Mouse (Mus musculus) G1E (cell line): ENCODE results near the gene Rimbp3. TPM values are rescaled to one million over a fixed set of nuclear protein-coding genes. Genes with fewer than 3 reads are reported as not detected.
A peak's percentile ranks its signal among the peaks of the same experiment; 100 is the strongest.

Experiments
- ATAC-seq: 2 replicates; pipeline ENCODE4 v1.8.0; 2016; ENCODE audit warnings: mild to moderate bottlenecking; ENCODE audit not compliant: insufficient number of reproducible peaks, poor library complexity, low FRiP score, severe bottlenecking; ENCODE audit errors: extremely low read depth
- DNase-seq: peaks from one replicate; pipeline ENCODE4 v3.0.0; 2012; ENCODE audit warnings: low spot score
- H3K27me3 ChIP-seq: 2 replicates; pipeline ENCODE4 v1.6.1; 2012; ENCODE audit warnings: mild to moderate bottlenecking, low read length, inconsistent platforms; ENCODE audit not compliant: insufficient read depth
- H3K36me3 ChIP-seq: replicated peaks from 2 replicates; pipeline ENCODE3; 2012; ENCODE audit warnings: mild to moderate bottlenecking, inconsistent platforms
- H3K4me1 ChIP-seq: 2 replicates; pipeline ENCODE4 v1.6.1; 2012; ENCODE audit warnings: low read depth, low read length, inconsistent platforms, mixed read lengths; ENCODE audit not compliant: insufficient read depth
- H3K4me3 ChIP-seq: 2 replicates; pipeline ENCODE4 v1.5.1; 2012; ENCODE audit warnings: low read depth, mild to moderate bottlenecking, inconsistent platforms, low read length, moderate library complexity, mixed read lengths
- H3K9me3 ChIP-seq: replicated peaks from 2 replicates; pipeline ENCODE4 v1.6.1; 2012; ENCODE audit warnings: inconsistent platforms
- CTCF ChIP-seq: IDR thresholded peaks from 2 replicates; pipeline ENCODE4 v1.5.1; 2012; ENCODE audit warnings: low read depth, low read length, inconsistent platforms, mixed read lengths
- GATA1 ChIP-seq: IDR thresholded peaks from 2 replicates; pipeline ENCODE4 v1.6.1; 2012; ENCODE audit warnings: borderline replicate concordance, low read length, inconsistent platforms, mixed read lengths
- GATA2 ChIP-seq: IDR thresholded peaks from 2 replicates; pipeline ENCODE4 v1.6.1; 2012; ENCODE audit warnings: low read depth, low read length, inconsistent platforms, borderline replicate concordance
- POLR2AphosphoS5 ChIP-seq: IDR thresholded peaks from 2 replicates; pipeline ENCODE4 v1.6.1; 2012; ENCODE audit warnings: low read depth, low read length, inconsistent platforms; ENCODE audit not compliant: insufficient replicate concordance
- TAL1 ChIP-seq: conservative IDR thresholded peaks from 2 replicates; pipeline ENCODE4 v1.6.1; 2012; ENCODE audit warnings: low read depth, low read length, inconsistent platforms, mixed read lengths
- polyA plus RNA-seq: library from polyadenylated mRNA; stranded (reverse); fragments of >175 nt; gene quantifications from 2 replicates; pipeline ENCODE4 v1.2.3, GENCODE M21; 2012
- total RNA-seq, 2 experiments: library from RNA; stranded (forward) in 1 of 2; stranded (reverse) in 1 of 2; fragments of 200-1000 nt in 1 of 2; fragments of >200 nt in 1 of 2; fragmentation: Nextera tagmentation in 1 of 2; gene quantifications; 2 replicates each; pipeline ENCODE4 v1.2.3; 2014 to 2017

The Rimbp3 gene
- total and polyA plus RNA-seq, 3 experiments = 1.6 to 5.6 (median 1.7) TPM

DNA sequence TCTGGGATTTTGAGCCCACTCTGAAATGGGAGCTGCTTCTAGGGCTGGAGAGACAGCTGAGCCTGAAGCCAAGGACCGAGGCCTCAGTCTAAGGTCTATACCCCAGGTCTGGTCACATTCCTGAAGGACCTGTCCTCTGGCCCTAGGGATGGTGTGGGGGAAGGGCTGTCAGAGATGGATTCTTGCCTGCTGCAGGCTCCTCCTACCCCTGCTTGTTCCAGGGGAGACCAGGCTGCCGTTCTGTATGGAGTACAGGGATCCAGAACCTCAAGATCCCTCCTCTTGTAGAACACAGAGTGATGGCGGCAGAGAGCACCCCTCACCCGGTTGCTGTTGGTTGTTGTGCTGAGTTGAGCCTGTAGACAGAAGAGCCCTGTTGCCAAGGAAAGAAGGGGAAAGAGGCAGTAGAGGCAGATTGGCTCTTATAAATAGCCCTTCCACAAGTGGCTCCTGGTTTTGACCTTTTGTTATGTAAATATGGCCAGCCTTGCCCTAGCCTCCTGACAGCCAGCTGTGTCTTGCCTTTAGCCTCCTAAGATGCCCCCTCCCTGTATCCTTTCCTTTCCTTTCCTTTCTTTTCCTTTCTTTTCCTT lies 45.7 kb downstream of the Rimbp3 start:
- H3K4me3 ChIP-seq = peak overlapping the region; percentile 66
- peaks cover 63% of the 10 kb centered on the region for H3K36me3 ChIP-seq
- no peaks in the 10 kb centered on the region for H3K27me3 ChIP-seq
- no peaks in the 10 kb centered on the region for H3K9me3 ChIP-seq
- TF ChIP-seq GATA1 = no peak
- TF ChIP-seq CTCF = no peak
- no peak for TF ChIP-seq TAL1
- no peak for TF ChIP-seq GATA2
- TF ChIP-seq POLR2AphosphoS5 = no peak
- ATAC-seq (no peak), DNase-seq (no peak)
- H3K4me1 ChIP-seq = peaks cover 95% of the 10 kb centered on the region

GRCm38 (mm10) chr16:17255270-17255669 lies 46.9 kb downstream of the Rimbp3 start:
- Histone ChIP-seq H3K36me3 (peaks cover 72% of the 10 kb centered on the region), H3K9me3 (no peaks in the 10 kb centered on the region), H3K4me1 (peaks cover 90% of the 10 kb centered on the region), H3K4me3 (peak overlapping the region; percentile 66; the same call in 1 of the 2 replicates), H3K27me3 (no peaks in the 10 kb centered on the region)
- TF ChIP-seq GATA1 (no peak), CTCF (no peak), GATA2 (no peak), POLR2AphosphoS5 (no peak), TAL1 (no peak)
- ATAC-seq (no peak), DNase-seq (no peak)

DNA sequence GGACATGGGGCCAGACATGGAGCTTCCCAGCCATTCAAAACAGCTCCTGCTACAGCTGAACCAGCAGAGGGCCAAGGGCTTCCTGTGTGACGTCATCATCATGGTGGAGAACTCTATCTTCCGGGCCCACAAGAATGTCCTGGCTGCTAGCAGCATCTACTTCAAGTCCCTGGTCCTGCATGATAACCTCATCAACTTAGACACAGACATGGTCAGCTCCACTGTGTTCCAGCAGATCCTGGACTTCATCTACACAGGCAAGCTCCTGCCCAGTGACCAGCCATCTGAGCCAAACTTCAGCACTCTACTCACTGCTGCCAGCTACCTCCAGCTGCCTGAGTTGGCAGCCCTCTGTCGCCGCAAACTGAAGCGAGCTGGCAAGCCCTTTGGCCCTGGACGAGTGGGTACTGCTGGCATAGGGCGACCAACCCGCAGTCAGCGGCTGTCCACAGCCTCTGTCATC lies 49.0 kb downstream of the Rimbp3 start:
- peaks cover 85% of the 10 kb centered on the region for H3K4me1 ChIP-seq
- peak overlapping the region; percentile 30 for H3K4me3 ChIP-seq
- H3K36me3 ChIP-seq = peaks cover 90% of the 10 kb centered on the region
- TF ChIP-seq GATA2 (no peak), TAL1 (no peak)
- no peaks in the 10 kb centered on the region for H3K9me3 ChIP-seq
- DNase-seq = no peak
- ATAC-seq = no peak
- no peaks in the 10 kb centered on the region for H3K27me3 ChIP-seq

DNA sequence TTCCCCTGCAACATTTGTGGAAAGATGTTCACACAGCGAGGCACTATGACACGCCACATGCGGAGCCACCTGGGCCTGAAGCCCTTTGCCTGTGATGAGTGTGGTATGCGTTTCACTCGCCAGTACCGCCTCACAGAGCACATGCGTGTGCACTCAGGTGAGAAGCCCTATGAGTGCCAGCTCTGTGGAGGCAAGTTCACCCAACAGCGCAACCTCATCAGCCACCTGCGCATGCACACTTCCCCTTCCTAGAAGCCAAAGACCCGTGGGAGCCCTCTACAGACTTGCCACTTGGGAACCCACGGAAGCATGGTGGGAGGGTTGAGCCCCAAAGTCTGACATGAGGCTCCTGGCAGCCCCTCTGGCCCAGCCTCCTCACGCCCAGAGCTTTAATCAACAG lies 50.5 kb downstream of the Rimbp3 start:
- Histone ChIP-seq H3K9me3 (no peaks in the 10 kb centered on the region), H3K36me3 (peaks cover 93% of the 10 kb centered on the region), H3K4me1 (peaks cover 77% of the 10 kb centered on the region), H3K27me3 (no peaks in the 10 kb centered on the region), H3K4me3 (peak overlapping the region; percentile 41; the same call in 1 of the 2 replicates)
- no peak for TF ChIP-seq POLR2AphosphoS5
- no peak for TF ChIP-seq GATA2
- no peak for TF ChIP-seq CTCF
- TF ChIP-seq GATA1 = no peak
- TF ChIP-seq TAL1 = no peak
- DNase-seq = no peak
- ATAC-seq = no peak

DNA sequence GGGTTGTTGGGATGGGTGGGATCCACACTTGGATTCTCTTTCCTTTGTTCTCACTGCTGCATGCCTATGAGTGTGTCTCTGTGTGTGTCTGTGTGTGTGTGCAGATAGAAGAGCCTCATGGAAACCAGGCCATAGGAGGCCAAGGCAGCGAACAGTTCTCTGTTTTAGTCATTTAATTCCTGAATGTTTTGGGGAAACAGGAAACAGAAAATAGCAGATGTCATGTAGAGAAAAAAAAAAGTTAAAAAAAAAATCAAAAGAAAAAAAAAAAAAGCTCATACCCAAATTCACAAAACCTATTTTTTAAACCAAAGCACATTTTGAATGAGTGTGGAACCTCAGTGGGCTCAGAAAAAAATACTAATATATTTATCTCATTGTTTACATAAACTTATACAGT lies 52.9 kb downstream of the Rimbp3 start:
- Histone ChIP-seq H3K9me3 (no peaks in the 10 kb centered on the region), H3K4me3 (no peak overlapping the region), H3K4me1 (peaks cover 62% of the 10 kb centered on the region), H3K27me3 (no peaks in the 10 kb centered on the region), H3K36me3 (peaks cover 81% of the 10 kb centered on the region)
- TF ChIP-seq GATA1 (no peak), POLR2AphosphoS5 (no peak), CTCF (no peak), GATA2 (no peak), TAL1 (no peak)
- no peak for DNase-seq
- ATAC-seq = no peak

Other genes starting within 250 kb of the Rimbp3 start
- gene Mapk1, start 225.2 kb upstream of the Rimbp3 start, total RNA-seq (2014; fragmentation: Nextera tagmentation) = 248 and 276 TPM in 2 replicates
- 173 and 180 TPM in 2 replicates for gene Mapk1, start 225.2 kb upstream of the Rimbp3 start, total RNA-seq (2017)
- 54.2 and 72.7 TPM in 2 replicates for gene Mapk1, start 225.2 kb upstream of the Rimbp3 start, polyA plus RNA-seq
- 0.90 and 1.2 TPM in 2 replicates for gene Ypel1, start 138.9 kb upstream of the Rimbp3 start, total RNA-seq (2014; fragmentation: Nextera tagmentation)
- 0.87 and 1.5 TPM in 2 replicates for gene Ypel1, start 138.9 kb upstream of the Rimbp3 start, total RNA-seq (2017)
- gene Ypel1, start 138.9 kb upstream of the Rimbp3 start, polyA plus RNA-seq = 0.09 and 0.15 TPM in 2 replicates
- 111 and 127 TPM in 2 replicates for gene Ppil2, start 97.3 kb upstream of the Rimbp3 start, total RNA-seq (2014; fragmentation: Nextera tagmentation)
- 110 and 122 TPM in 2 replicates for gene Ppil2, start 97.3 kb upstream of the Rimbp3 start, total RNA-seq (2017)
- gene Ppil2, start 97.3 kb upstream of the Rimbp3 start, polyA plus RNA-seq = 65.1 and 70.4 TPM in 2 replicates
- 18.3 and 27.6 TPM in 2 replicates for gene 2610318N02Rik, start 83.4 kb upstream of the Rimbp3 start, total RNA-seq (2014; fragmentation: Nextera tagmentation)
- 8.8 and 10.6 TPM in 2 replicates for gene 2610318N02Rik, start 83.4 kb upstream of the Rimbp3 start, total RNA-seq (2017)
- 8.1 and 9.0 TPM in 2 replicates for gene 2610318N02Rik, start 83.4 kb upstream of the Rimbp3 start, polyA plus RNA-seq
- 16.5 and 20.2 TPM in 2 replicates for gene Sdf2l1, start 76.2 kb upstream of the Rimbp3 start, total RNA-seq (2014; fragmentation: Nextera tagmentation)
- 43.1 and 48.1 TPM in 2 replicates for gene Sdf2l1, start 76.2 kb upstream of the Rimbp3 start, total RNA-seq (2017)
- 74.7 and 93.8 TPM in 2 replicates for gene Sdf2l1, start 76.2 kb upstream of the Rimbp3 start, polyA plus RNA-seq
- gene Ydjc, start 64.0 kb upstream of the Rimbp3 start, total RNA-seq (2014; fragmentation: Nextera tagmentation) = 9.3 and 10.4 TPM in 2 replicates
- gene Ydjc, start 64.0 kb upstream of the Rimbp3 start, total RNA-seq (2017) = 15.3 and 23.4 TPM in 2 replicates
- 55.2 and 79.3 TPM in 2 replicates for gene Ydjc, start 64.0 kb upstream of the Rimbp3 start, polyA plus RNA-seq
- gene Ccdc116, start 61.4 kb upstream of the Rimbp3 start, total RNA-seq (2014; fragmentation: Nextera tagmentation) = 3.9 and 5.3 TPM in 2 replicates
- gene Ccdc116, start 61.4 kb upstream of the Rimbp3 start, total RNA-seq (2017) = 2.5 and 2.8 TPM in 2 replicates
- gene Ccdc116, start 61.4 kb upstream of the Rimbp3 start, polyA plus RNA-seq = 4.6 TPM in 2 replicates
- 356 and 455 TPM in 2 replicates for gene Ube2l3, start 6.0 kb upstream of the Rimbp3 start, total RNA-seq (2014; fragmentation: Nextera tagmentation)
- gene Ube2l3, start 6.0 kb upstream of the Rimbp3 start, total RNA-seq (2017) = 143 and 176 TPM in 2 replicates
- gene Ube2l3, start 6.0 kb upstream of the Rimbp3 start, polyA plus RNA-seq = 96.3 and 111 TPM in 2 replicates
- 25.1 and 25.6 TPM in 2 replicates for gene Hic2, start 25.0 kb downstream of the Rimbp3 start, total RNA-seq (2014; fragmentation: Nextera tagmentation)
- gene Hic2, start 25.0 kb downstream of the Rimbp3 start, total RNA-seq (2017) = 14.8 and 15.1 TPM in 2 replicates
- 21.4 and 22.0 TPM in 2 replicates for gene Hic2, start 25.0 kb downstream of the Rimbp3 start, polyA plus RNA-seq
- 4.5 and 5.1 TPM in 2 replicates for gene Tmem191c, start 67.5 kb downstream of the Rimbp3 start, total RNA-seq (2014; fragmentation: Nextera tagmentation)
- 21.6 and 23.4 TPM in 2 replicates for gene Tmem191c, start 67.5 kb downstream of the Rimbp3 start, total RNA-seq (2017)
- gene Tmem191c, start 67.5 kb downstream of the Rimbp3 start, polyA plus RNA-seq = 27.8 and 32.7 TPM in 2 replicates
- gene Serpind1, start 122.8 kb downstream of the Rimbp3 start, total RNA-seq (2014; fragmentation: Nextera tagmentation) = not detected in 2 replicates
- gene Serpind1, start 122.8 kb downstream of the Rimbp3 start, total RNA-seq (2017) = 0.11 TPM in 1 of 2 replicates, not detected in the other
- not detected in 2 replicates for gene Serpind1, start 122.8 kb downstream of the Rimbp3 start, polyA plus RNA-seq
- 27.9 and 30.8 TPM in 2 replicates for gene Snap29, start 197.4 kb downstream of the Rimbp3 start, total RNA-seq (2014; fragmentation: Nextera tagmentation)
- gene Snap29, start 197.4 kb downstream of the Rimbp3 start, total RNA-seq (2017) = 42.8 and 45.7 TPM in 2 replicates
- 5.3 and 6.5 TPM in 2 replicates for gene Snap29, start 197.4 kb downstream of the Rimbp3 start, polyA plus RNA-seq
- 60.7 and 62.9 TPM in 2 replicates for gene Pi4ka, start 197.7 kb downstream of the Rimbp3 start, total RNA-seq (2014; fragmentation: Nextera tagmentation)
- gene Pi4ka, start 197.7 kb downstream of the Rimbp3 start, total RNA-seq (2017) = 46.5 and 59.6 TPM in 2 replicates
- 18.2 and 21.1 TPM in 2 replicates for gene Pi4ka, start 197.7 kb downstream of the Rimbp3 start, polyA plus RNA-seq
- gene Crkl, start 243.4 kb downstream of the Rimbp3 start, total RNA-seq (2014; fragmentation: Nextera tagmentation) = 40.3 and 46.9 TPM in 2 replicates
- 20.4 and 22.9 TPM in 2 replicates for gene Crkl, start 243.4 kb downstream of the Rimbp3 start, total RNA-seq (2017)
- 22.0 and 22.6 TPM in 2 replicates for gene Crkl, start 243.4 kb downstream of the Rimbp3 start, polyA plus RNA-seq